Mouse (Mus musculus) embryo, embryonic 10.5 days (tissue): ENCODE results near the gene Etfa.
A peak's percentile ranks its signal among the peaks of the same experiment; 100 is the strongest.

ENCODE experiments used
- DNase-seq: peaks from one replicate; pipeline ENCODE4 v3.0.0-alpha.2; 2015; ENCODE audit warnings: low spot score

Gene Etfa

GRCm38 (mm10) chr9:55512027-55512543, at the start of gene Etfa:
Etfa (minus strand) TSS chr9:55512243.
- DNase-seq = peak; percentile 98

GRCm38 (mm10) chr9:55560960-55561359, 48.9 kb upstream of the Etfa start:
- DNase-seq = no peak

- DNase-seq = no peak
Measured at GRCm38 (mm10) chr9:55554986-55555385, 42.9 kb upstream of the Etfa start.

GRCm38 (mm10) chr9:55549302-55549890, 37.4 kb upstream of the Etfa start:
- DNase-seq = peak; percentile 60

- DNase-seq = peak; percentile 21
Measured at GRCm38 (mm10) chr9:55548871-55549270, 36.8 kb upstream of the Etfa start.

GRCm38 (mm10) chr9:55546176-55547010, 34.4 kb upstream of the Etfa start:
- DNase-seq = peak; percentile 64

GRCm38 (mm10) chr9:55545556-55546175, 33.6 kb upstream of the Etfa start:
- DNase-seq = peak; percentile 44

GRCm38 (mm10) chr9:55544861-55545555, 33.0 kb upstream of the Etfa start:
- DNase-seq = peak; percentile 65

GRCm38 (mm10) chr9:55543703-55544401, 31.8 kb upstream of the Etfa start:
- peak; percentile 70 for DNase-seq

GRCm38 (mm10) chr9:55543336-55543702, 31.3 kb upstream of the Etfa start:
- DNase-seq = peak; percentile 66

- peak; percentile 54 for DNase-seq
Measured at GRCm38 (mm10) chr9:55542366-55543325, 30.6 kb upstream of the Etfa start.

GRCm38 (mm10) chr9:55541681-55542365, 29.8 kb upstream of the Etfa start:
- DNase-seq = peak; percentile 57

- peak; percentile 94 for DNase-seq
Measured at GRCm38 (mm10) chr9:55540888-55541287, 28.8 kb upstream of the Etfa start.

- peak; percentile 59 for DNase-seq
Measured at GRCm38 (mm10) chr9:55540391-55540770, 28.3 kb upstream of the Etfa start.

- DNase-seq = peak; percentile 63
Measured at GRCm38 (mm10) chr9:55539661-55540390, 27.8 kb upstream of the Etfa start.

GRCm38 (mm10) chr9:55539006-55539405, 27.0 kb upstream of the Etfa start:
- no peak for DNase-seq

GRCm38 (mm10) chr9:55538377-55538776, 26.3 kb upstream of the Etfa start, which contains the start of gene Isl2:
Isl2 (plus strand) TSS chr9:55538672.
- DNase-seq = peak; percentile 15

GRCm38 (mm10) chr9:55535907-55536306, 23.9 kb upstream of the Etfa start:
- DNase-seq = peak; percentile 83

GRCm38 (mm10) chr9:55525716-55526115, 13.7 kb upstream of the Etfa start:
- DNase-seq = no peak
